Mouse (Mus musculus) G1E-ER4 (cell line): ENCODE results near the gene Mrpl33. TPM values are rescaled to one million over a fixed set of nuclear protein-coding genes. Genes with fewer than 3 reads are reported as not detected.

Source experiments
- GATA1 ChIP-seq: IDR thresholded peaks from one replicate; pipeline ENCODE4 v1.8.0; 2012; ENCODE audit warnings: low read length, inconsistent platforms
- polyA plus RNA-seq: library from polyadenylated mRNA; stranded (reverse); fragments of >175 nt; gene quantifications from 2 replicates; pipeline ENCODE4 v1.2.3, GENCODE M21; 2012

Mrpl33 gene
- polyA plus RNA-seq, 1 experiment, result 4.0 TPM

DNA sequence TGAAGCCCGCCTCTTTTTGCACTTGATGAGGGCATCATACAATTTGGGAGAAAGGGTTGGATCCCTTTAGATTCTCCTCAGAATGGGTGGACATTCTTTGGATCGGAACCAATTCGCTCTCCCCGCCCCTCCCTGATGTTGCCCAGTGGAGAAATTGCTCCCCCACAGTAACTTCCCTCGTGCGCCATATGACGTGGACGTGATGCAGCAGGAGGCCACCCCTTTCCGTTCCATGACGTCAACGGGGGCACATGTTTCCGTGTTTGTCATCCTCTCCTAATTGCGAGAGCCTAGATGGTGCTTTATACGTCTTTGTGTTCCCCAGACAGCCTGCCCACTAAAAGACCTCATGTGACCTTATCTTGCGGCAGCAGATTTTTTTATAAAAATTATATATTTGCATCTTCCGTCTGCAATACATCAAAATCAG lies 101.6 kb downstream of the Mrpl33 start:
- TF ChIP-seq GATA1, result no peak

DNA sequence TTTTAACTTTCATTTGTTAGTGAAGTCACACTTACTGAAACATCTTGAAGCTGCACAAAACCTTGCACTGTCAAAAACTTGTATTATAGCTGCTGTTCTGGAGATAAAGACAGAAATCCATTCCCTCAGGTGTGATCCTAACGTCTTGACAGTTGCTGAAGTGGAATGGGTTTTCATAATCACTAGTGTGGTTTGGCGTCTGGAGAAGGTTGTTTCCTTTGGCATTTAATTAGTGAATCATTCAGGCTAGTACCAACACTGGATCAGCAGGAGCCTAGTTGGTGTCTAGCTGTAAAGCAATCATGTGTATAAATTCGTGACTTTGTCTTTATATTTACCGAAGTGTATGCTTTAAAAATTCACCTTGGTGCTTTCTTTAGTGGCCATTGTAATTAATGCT lies 102.2 kb downstream of the Mrpl33 start:
- TF ChIP-seq GATA1, result no peak

DNA sequence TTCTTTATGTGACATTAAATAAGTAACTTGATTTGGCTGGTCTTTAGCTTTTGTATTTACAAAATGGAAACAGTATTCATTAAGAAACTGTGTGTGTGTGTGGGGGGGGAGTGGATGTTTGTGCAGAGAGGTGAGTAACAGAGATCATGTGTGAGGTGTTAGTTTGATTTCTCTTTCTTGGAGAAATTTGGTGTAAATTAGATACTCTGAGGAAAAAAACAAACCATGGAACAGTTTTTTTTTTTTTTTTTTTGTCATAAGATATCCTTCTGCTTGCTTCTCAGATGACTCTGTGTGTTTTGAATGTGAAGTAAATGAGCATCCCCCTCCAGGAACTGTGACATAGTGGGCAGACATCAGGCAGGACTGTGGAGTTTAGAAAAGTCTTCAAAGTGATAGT lies 102.7 kb downstream of the Mrpl33 start:
- no peak for TF ChIP-seq GATA1

DNA sequence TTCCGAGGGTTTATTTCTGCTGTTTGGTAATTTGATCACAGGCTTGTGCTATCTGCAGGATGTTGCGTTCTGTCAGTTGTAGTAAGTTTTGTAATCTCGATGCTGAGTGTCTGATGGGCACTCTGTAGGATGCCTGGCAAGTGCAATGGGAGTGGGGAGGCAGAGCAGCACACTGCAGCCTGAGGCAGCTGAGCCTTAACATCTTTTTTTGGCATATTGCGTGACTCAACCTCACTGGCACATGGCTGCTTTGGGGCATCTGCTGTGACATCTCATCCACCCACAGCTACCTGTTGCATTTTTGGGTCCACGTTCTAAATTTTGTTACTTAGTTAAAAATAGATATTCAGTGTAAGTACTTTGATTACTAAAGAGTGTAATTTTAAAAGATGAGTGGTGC lies 108.2 kb downstream of the Mrpl33 start:
- TF ChIP-seq GATA1, result no peak

DNA sequence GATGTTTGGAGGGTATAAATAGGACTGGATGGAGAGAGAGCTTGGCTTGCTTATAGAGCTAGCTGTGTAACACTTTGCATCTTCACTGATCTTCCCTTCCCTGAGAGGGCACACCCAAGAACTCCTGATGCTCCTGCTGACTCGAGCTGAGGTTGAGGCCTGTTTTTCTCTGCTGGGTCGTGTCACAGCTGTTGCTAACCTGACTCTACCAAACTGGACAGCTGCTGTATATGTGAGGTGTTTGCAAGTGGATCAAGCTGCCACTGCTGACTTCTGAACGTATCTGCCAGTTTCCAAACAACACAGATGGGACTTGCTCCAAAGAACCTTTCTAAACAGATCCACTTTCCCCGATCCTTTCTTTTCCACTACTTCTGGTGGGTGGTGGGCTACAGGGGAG lies 110.1 kb downstream of the Mrpl33 start:
- no peak for TF ChIP-seq GATA1

DNA sequence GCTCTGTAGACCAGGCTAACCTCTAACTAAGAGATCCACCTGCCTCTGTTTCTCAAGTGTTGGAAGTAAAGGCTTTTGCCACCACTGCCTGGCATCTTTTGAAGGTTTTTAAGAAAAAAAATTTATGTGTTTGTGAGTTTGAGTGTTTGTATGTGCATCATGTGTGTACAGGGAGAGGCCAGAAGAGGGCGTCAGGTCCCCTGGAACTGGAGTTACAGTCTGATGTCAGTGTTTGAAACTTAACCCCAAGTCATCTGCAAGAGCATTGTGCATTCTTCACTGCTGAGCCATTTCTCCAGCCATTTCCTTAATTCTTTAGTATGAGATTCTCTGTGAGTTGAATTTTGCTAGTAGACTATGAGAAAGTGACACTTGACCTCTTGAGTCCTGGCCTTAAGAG lies 112.7 kb downstream of the Mrpl33 start:
- TF ChIP-seq GATA1, result no peak

DNA sequence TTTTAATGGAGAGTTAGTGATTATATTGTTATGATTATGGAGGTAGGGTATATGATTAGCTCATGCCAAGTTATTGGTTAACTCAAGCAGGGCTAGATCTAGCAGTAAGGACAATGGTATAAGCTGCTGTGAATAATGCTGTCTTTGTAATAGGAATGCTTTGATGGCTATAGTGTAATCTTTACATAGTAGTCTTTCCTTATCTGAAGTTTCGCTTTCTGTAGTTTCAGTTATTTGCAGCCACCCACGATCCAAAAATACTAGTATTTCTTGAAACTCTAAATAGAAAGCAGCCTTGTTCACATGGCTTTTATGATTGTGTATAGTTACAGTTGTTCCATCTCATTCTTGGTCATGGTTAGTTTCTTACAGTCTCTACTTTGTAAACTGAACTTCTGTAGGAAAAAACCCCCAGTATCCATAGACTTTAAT lies 116.6 kb downstream of the Mrpl33 start:
- no peak for TF ChIP-seq GATA1

DNA sequence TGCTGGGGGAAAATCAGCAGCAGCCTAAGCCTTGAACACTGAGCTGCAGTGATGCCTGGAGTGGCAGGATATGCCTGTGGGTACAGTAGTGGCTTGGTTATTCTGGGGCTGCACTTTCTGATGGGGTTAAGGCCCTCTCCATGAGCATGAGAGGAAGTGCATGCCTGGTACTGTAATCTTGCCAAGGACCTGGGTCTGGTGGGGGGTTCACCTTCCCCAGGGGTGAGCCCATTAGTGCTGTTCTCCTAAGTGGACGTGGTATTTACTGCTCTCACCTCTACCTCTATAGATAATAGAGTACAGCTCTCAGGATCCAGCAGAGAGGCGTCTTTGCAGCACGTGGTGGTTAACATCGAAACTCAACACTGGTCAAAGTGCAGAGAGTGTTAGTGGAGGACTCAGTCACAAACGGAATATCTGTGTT lies 117.1 kb downstream of the Mrpl33 start:
- no peak for TF ChIP-seq GATA1

Other genes with a start within 250 kb of the Mrpl33 start
- 15.1 and 15.3 TPM in 2 replicates for gene Zfp512, start 144.5 kb upstream of the Mrpl33 start, polyA plus RNA-seq
- not detected in 2 replicates for gene 4930548H24Rik, start 111.2 kb upstream of the Mrpl33 start, polyA plus RNA-seq
- gene Gpn1, start 102.2 kb upstream of the Mrpl33 start, polyA plus RNA-seq, result 31.2 and 46.7 TPM in 2 replicates
- 19.6 and 20.0 TPM in 2 replicates for gene Slc4a1ap, start 69.9 kb upstream of the Mrpl33 start, polyA plus RNA-seq
- gene Supt7l, start 69.1 kb upstream of the Mrpl33 start, polyA plus RNA-seq, result 4.6 and 14.5 TPM in 2 replicates
- gene Rbks, start 100.7 kb downstream of the Mrpl33 start, polyA plus RNA-seq, result 6.3 and 7.9 TPM in 2 replicates
- gene Babam2, start 100.7 kb downstream of the Mrpl33 start, polyA plus RNA-seq, result 43.6 and 58.5 TPM in 2 replicates